Mouse (Mus musculus) gastrocnemius, postnatal 36 days (tissue): Measurements from ENCODE around the gene Capns1. TPM values are rescaled to one million over a fixed set of nuclear protein-coding genes. Genes with fewer than 3 reads are reported as not detected.
"Not testable (repeated sequence)": the region's sequence is repeated elsewhere in the genome, so short reads cannot be mapped to it uniquely, and the experiment has no call there.

Source experiments
- DNase-seq, 2 experiments: peaks; one replicate each; pipeline ENCODE4 v3.0.0; 2022
- intact Hi-C: fragments of 180-260 bp; cut with DNase I; formaldehyde crosslinking; loops from one replicate; pipeline ENCODE4 v1.15.1; 2025
- long read RNA-seq, 2 experiments: library from polyadenylated mRNA; stranded (forward); transcript quantifications; one replicate each; pipeline ENCODE4 v2.0.0; 2021
- total RNA-seq, 2 experiments: library from RNA; stranded (reverse); gene quantifications; 2 replicates each; pipeline ENCODE4 v1.2.3; 2021

The Capns1 gene
- total RNA-seq, result 100 to 1,000 TPM; 188 to 196 TPM
- long read RNA-seq, experiment 1, transcript Capns1-203 (11 exons, 1,429 nt), result major isoform, 10 of 38 reads
- long read RNA-seq, experiment 1, partial matches to known transcripts, result 15 of 38 reads
- long read RNA-seq, experiment 1, other reads (novel, unspliced or antisense), result 11 of 38 reads
- long read RNA-seq, experiment 2, transcript Capns1-203 (11 exons, 1,429 nt), result major isoform, 15 of 42 reads
- long read RNA-seq, experiment 2, partial matches to known transcripts, result 22 of 42 reads
- long read RNA-seq, experiment 2, other reads (novel, unspliced or antisense), result 1 of 42 reads

GRCm38 (mm10) chr7:30198481-30198971 lies at the start of gene Capns1:
Gene Capns1, minus strand, starts transcription at chr7:30198811.
- intact Hi-C loops, result loop anchor here (2.0 to 10.0 kb wide), 2 partner anchors 14 to 684 kb away; partner anchors contain the start of genes Cox7a1 and Sipa1l3
- no peak for DNase-seq

- DNase-seq, intact Hi-C loops: not testable (repeated sequence)
Observed at GRCm38 (mm10) chr7:30237374-30237773, 38.8 kb upstream of the Capns1 start.

- intact Hi-C loops, result no loop called here
- no peak for DNase-seq
Observed at GRCm38 (mm10) chr7:30235625-30236024, 37.0 kb upstream of the Capns1 start, which contains the start of gene Ovol3. Gene Ovol3, minus strand, starts transcription at chr7:30235725.

- intact Hi-C loops, result no loop called here
- DNase-seq, result no peak
Observed at GRCm38 (mm10) chr7:30235091-30235490, 36.5 kb upstream of the Capns1 start.

- peak in 1 of 2 experiments; percentile 17 for DNase-seq
- intact Hi-C loops, result no loop called here
Observed at GRCm38 (mm10) chr7:30234276-30234858, 35.8 kb upstream of the Capns1 start.

GRCm38 (mm10) chr7:30233387-30233786 lies 34.8 kb upstream of the Capns1 start:
- no peak for DNase-seq
- intact Hi-C loops, result loop anchor here (2.0 kb wide), 1 partner anchor 45 kb away; no protein-coding TSS in a partner anchor

- peak in 1 of 2 experiments; percentile 40 for DNase-seq
- intact Hi-C loops, result loop anchor here (2.0 kb wide), 1 partner anchor 46 kb away; no protein-coding TSS in a partner anchor
Observed at GRCm38 (mm10) chr7:30232631-30233148, 34.1 kb upstream of the Capns1 start.

- intact Hi-C loops, result loop anchor here (2.0 kb wide), 1 partner anchor 47 kb away; no protein-coding TSS in a partner anchor
Observed at GRCm38 (mm10) chr7:30231669-30232454, 33.3 kb upstream of the Capns1 start, which contains the start of the genes Polr2i and Tbcb. Gene Polr2i, plus strand, starts transcription at chr7:30231948. Gene Tbcb, minus strand, starts transcription at chr7:30232272.

GRCm38 (mm10) chr7:30231328-30231668 lies 32.7 kb upstream of the Capns1 start:
- intact Hi-C loops, result no loop called here
- DNase-seq, result no peak

More at GRCm38 (mm10) chr7:30231669-30232454, 33.3 kb upstream of the Capns1 start, which contains the start of the genes Polr2i and Tbcb:
- DNase-seq, result peak; percentile 96 to 98

GRCm38 (mm10) chr7:30224206-30224605 lies 25.6 kb upstream of the Capns1 start:
- intact Hi-C loops, result no loop called here
- no peak for DNase-seq

- no peak for DNase-seq
Observed at GRCm38 (mm10) chr7:30222205-30222604, 23.6 kb upstream of the Capns1 start.

GRCm38 (mm10) chr7:30221433-30221832 lies 22.8 kb upstream of the Capns1 start:
- intact Hi-C loops, result no loop called here
- DNase-seq, result no peak

More at GRCm38 (mm10) chr7:30222205-30222604, 23.6 kb upstream of the Capns1 start:
- intact Hi-C loops, result no loop called here

GRCm38 (mm10) chr7:30220008-30220356 lies 21.4 kb upstream of the Capns1 start:
- intact Hi-C loops, result no loop called here
- DNase-seq, result no peak

- intact Hi-C loops, result loop anchor here (5.0 to 10.0 kb wide), 2 partner anchors 37 to 205 kb away; partner anchors contain the start of gene Cox7a1
- no peak for DNase-seq
Observed at GRCm38 (mm10) chr7:30219293-30220007, 20.8 kb upstream of the Capns1 start.

GRCm38 (mm10) chr7:30217277-30217676 lies 18.7 kb upstream of the Capns1 start:
- intact Hi-C loops, result loop anchor here (5.0 to 10.0 kb wide), 2 partner anchors 35 to 202 kb away; partner anchors contain the start of gene Cox7a1
- no peak for DNase-seq

GRCm38 (mm10) chr7:30216723-30217151 lies 18.1 kb upstream of the Capns1 start:
- intact Hi-C loops, result loop anchor here (5.0 to 10.0 kb wide), 2 partner anchors 34 to 202 kb away; partner anchors contain the start of gene Cox7a1
- peak in 1 of 2 experiments; percentile 65 for DNase-seq

- no peak for DNase-seq
- intact Hi-C loops, result loop anchor here (5.0 to 10.0 kb wide), 2 partner anchors 34 to 201 kb away; partner anchors contain the start of gene Cox7a1
Observed at GRCm38 (mm10) chr7:30215875-30216274, 17.3 kb upstream of the Capns1 start.

- no peak for DNase-seq
- intact Hi-C loops, result loop anchor here (10.0 kb wide), 1 partner anchor 199 kb away; no protein-coding TSS in a partner anchor
Observed at GRCm38 (mm10) chr7:30213881-30214280, 15.3 kb upstream of the Capns1 start.

- intact Hi-C loops, result loop anchor here (10.0 kb wide), 1 partner anchor 196 kb away; no protein-coding TSS in a partner anchor
- DNase-seq, result no peak
Observed at GRCm38 (mm10) chr7:30211025-30211424, 12.4 kb upstream of the Capns1 start.
